Mouse (Mus musculus) spleen, adult 2 months (tissue): ENCODE results near the gene Fam117a. TPM values are rescaled to one million over a fixed set of nuclear protein-coding genes. Genes with fewer than 3 reads are reported as not detected.

ENCODE experiments used
- DNase-seq, 2 experiments: peaks; one replicate each; pipeline versions ENCODE4 v3.0.0 to v3.0.0-alpha.2; 2012 to 2021; ENCODE audit warnings: low spot score in 2 of 2, low read depth in 1 of 2
- H3K27ac ChIP-seq: fragments of 200-500 bp; 2 replicates; pipeline ENCODE4 v1.5.1; 2012; ENCODE audit warnings: low read length, inconsistent platforms; ENCODE audit not compliant: insufficient read depth
- H3K27me3 ChIP-seq: fragments of 200-500 bp; 2 replicates; pipeline ENCODE4 v1.6.1; 2012; ENCODE audit warnings: mild to moderate bottlenecking, moderate library complexity, low read length, inconsistent platforms; ENCODE audit not compliant: control insufficient read depth, insufficient read depth
- H3K36me3 ChIP-seq: fragments of 200-500 bp; 2 replicates; pipeline ENCODE4 v1.6.1; 2012; ENCODE audit warnings: mild to moderate bottlenecking, low read length, inconsistent platforms; ENCODE audit not compliant: control insufficient read depth, insufficient read depth
- H3K4me1 ChIP-seq: fragments of 200-500 bp; 2 replicates; pipeline ENCODE4 v1.6.1; 2011; ENCODE audit warnings: inconsistent platforms; ENCODE audit not compliant: control insufficient read depth, insufficient read depth, insufficient read length
- H3K4me3 ChIP-seq: fragments of 200-500 bp; 2 replicates; pipeline ENCODE4 v1.5.1; 2011; ENCODE audit warnings: mild to moderate bottlenecking, inconsistent platforms; ENCODE audit not compliant: insufficient read depth, insufficient read length; ENCODE audit errors: extremely low read depth
- CTCF ChIP-seq: fragments of 200-500 bp; IDR thresholded peaks from 2 replicates; pipeline ENCODE4 v1.5.1; 2011; ENCODE audit warnings: mild to moderate bottlenecking, inconsistent platforms; ENCODE audit not compliant: insufficient read depth, insufficient read length, insufficient replicate concordance; ENCODE audit errors: extremely low read depth
- POLR2A ChIP-seq: fragments of 200-500 bp; IDR thresholded peaks from 2 replicates; pipeline ENCODE4 v1.6.1; 2011; ENCODE audit warnings: low read depth, low read length, inconsistent platforms
- WGBS: fragments of 180-500 bp; shearing (Covaris S2); methylation state at CpG from one replicate; pipeline ENCODE4 v1.1.7; 2018; 5-methylcytosine and 5-hydroxymethylcytosine counted together
- polyA plus RNA-seq: library from polyadenylated mRNA; depleted of rRNA; stranded (reverse); fragments of >200 nt; gene quantifications from 2 replicates; pipeline ENCODE4 v1.2.3, GENCODE M21; 2012

The Fam117a gene
- polyA plus RNA-seq, 1 experiment: 123 TPM

DNA sequence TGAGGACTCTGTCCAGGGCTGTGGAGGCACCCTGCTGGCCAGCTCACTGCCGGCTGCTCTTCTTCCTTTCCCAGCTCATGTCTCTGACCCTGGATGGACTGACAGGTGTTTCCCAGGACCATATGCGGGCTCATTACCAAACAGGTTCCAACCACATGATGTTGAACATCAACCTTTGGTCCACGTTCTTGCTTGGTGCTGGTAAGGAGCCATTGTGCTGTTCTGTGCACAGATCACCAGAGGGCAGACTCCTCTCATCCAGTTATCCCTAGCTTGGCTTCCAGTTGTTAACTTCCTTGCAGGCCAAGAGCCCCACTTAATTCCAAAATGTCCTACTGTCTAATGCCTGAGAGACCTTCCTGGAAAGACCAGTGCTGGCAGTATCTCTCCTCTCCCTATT lies 52.2 kb downstream of the Fam117a start:
- 87% methylated on average over 3 of the region's 3 CpGs for WGBS
- Histone ChIP-seq H3K36me3 (peaks cover 29% of the 10 kb centered on the region), H3K4me1 (no peaks in the 10 kb centered on the region), H3K27me3 (no peaks in the 10 kb centered on the region), H3K4me3 (no peak overlapping the region), H3K27ac (no peak overlapping the region)
- no peak for DNase-seq
- TF ChIP-seq POLR2A (no peak), CTCF (no peak)

- 90% methylated on average over 6 of the region's 6 CpGs for WGBS
- H3K27me3 ChIP-seq: no peaks in the 10 kb centered on the region
- peaks cover 29% of the 10 kb centered on the region for H3K36me3 ChIP-seq
- TF ChIP-seq POLR2A (no peak), CTCF (no peak)
- H3K4me3 ChIP-seq: no peak overlapping the region
- H3K4me1 ChIP-seq: no peaks in the 10 kb centered on the region
- no peak for DNase-seq
- no peak overlapping the region for H3K27ac ChIP-seq
These were observed 53.6 kb downstream of the Fam117a start for GRCm38 (mm10) chr11:95390420-95390819.

- H3K36me3 ChIP-seq: peaks cover 29% of the 10 kb centered on the region
- no peak for DNase-seq
- no peaks in the 10 kb centered on the region for H3K4me1 ChIP-seq
- no peaks in the 10 kb centered on the region for H3K27me3 ChIP-seq
- H3K27ac ChIP-seq: no peak overlapping the region
- H3K4me3 ChIP-seq: no peak overlapping the region
- TF ChIP-seq CTCF (no peak), POLR2A (no peak)
- 92% methylated on average over 4 of the region's 4 CpGs for WGBS
These were observed 54.4 kb downstream of the Fam117a start for GRCm38 (mm10) chr11:95391201-95391600.

GRCm38 (mm10) chr11:95391743-95392142 lies 54.9 kb downstream of the Fam117a start:
- 73% methylated on average over 5 of the region's 5 CpGs for WGBS
- no peak overlapping the region for H3K27ac ChIP-seq
- H3K4me1 ChIP-seq: no peaks in the 10 kb centered on the region
- DNase-seq: no peak
- no peaks in the 10 kb centered on the region for H3K27me3 ChIP-seq
- TF ChIP-seq POLR2A (no peak), CTCF (no peak)
- H3K4me3 ChIP-seq: no peak overlapping the region
- H3K36me3 ChIP-seq: peaks cover 27% of the 10 kb centered on the region

DNA sequence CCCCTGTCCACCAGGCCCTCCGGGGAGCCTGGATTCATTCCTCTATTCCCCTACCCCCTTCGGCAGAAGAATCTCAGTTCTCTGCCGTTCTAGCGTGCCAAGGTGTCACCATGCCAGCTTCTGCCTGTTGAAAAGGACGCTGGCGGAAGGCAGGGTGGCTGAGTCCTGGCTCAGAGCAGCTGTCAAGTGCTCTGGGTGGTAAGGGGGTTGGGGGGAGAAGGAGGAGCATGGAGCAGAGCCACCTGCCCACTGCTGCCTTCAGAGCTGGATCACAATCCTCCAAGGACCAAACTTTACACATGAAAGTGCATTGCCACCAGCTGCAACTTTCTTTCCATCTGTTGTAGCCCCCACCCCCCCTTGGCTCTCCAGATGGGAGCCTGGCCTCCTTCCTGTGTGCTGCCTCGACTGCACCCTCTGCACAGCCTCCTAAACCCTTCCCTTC lies 55.4 kb downstream of the Fam117a start:
- no peak for DNase-seq
- TF ChIP-seq POLR2A: no peak
- TF ChIP-seq CTCF: no peak

GRCm38 (mm10) chr11:95392708-95393499 lies 56.1 kb downstream of the Fam117a start:
- Histone ChIP-seq H3K27me3 (no peaks in the 10 kb centered on the region), H3K4me1 (no peaks in the 10 kb centered on the region), H3K27ac (no peak overlapping the region), H3K36me3 (peaks cover 20% of the 10 kb centered on the region), H3K4me3 (no peak overlapping the region)
- no peak for DNase-seq
- WGBS: 71% methylated on average over 11 of the region's 11 CpGs
- TF ChIP-seq CTCF: no peak
- no peak for TF ChIP-seq POLR2A

More for the DNA sequence above, 55.4 kb downstream of the Fam117a start:
- 42% methylated on average over 7 of the region's 7 CpGs for WGBS
- no peak overlapping the region for H3K27ac ChIP-seq
- H3K36me3 ChIP-seq: peaks cover 24% of the 10 kb centered on the region
- H3K4me1 ChIP-seq: no peaks in the 10 kb centered on the region
- no peak overlapping the region for H3K4me3 ChIP-seq
- H3K27me3 ChIP-seq: no peaks in the 10 kb centered on the region

DNA sequence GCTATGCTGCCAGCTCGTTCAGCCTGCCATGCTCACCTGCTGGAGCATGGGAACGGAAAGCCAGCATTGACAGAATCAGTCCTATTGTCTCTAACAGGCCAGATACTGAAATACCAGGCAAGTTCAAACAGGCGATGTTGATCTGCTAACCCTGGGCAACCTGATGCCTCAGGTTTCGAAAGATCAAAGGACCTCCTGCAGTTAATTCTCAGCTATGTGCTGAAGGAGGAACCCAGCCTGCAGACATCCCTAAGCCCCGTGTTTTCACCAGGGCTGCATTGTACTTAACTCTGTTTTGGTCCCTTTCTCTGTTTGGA lies 56.6 kb downstream of the Fam117a start:
- H3K27ac ChIP-seq: no peak overlapping the region
- WGBS: 65% methylated on average over 5 of the region's 5 CpGs
- H3K4me1 ChIP-seq: no peaks in the 10 kb centered on the region
- no peak for DNase-seq
- no peak overlapping the region for H3K4me3 ChIP-seq
- TF ChIP-seq CTCF (no peak), POLR2A (no peak)
- peaks cover 15% of the 10 kb centered on the region for H3K36me3 ChIP-seq
- no peaks in the 10 kb centered on the region for H3K27me3 ChIP-seq
